Mouse (Mus musculus) urinary bladder, postnatal 4 days (tissue): ENCODE results near the gene Lactbl1.

Experiments used
- DNase-seq, 2 experiments: peaks; one replicate each; pipeline ENCODE4 v3.0.0; 2021 to 2022; ENCODE audit warnings: low spot score in 2 of 2

Lactbl1 gene

DNA sequence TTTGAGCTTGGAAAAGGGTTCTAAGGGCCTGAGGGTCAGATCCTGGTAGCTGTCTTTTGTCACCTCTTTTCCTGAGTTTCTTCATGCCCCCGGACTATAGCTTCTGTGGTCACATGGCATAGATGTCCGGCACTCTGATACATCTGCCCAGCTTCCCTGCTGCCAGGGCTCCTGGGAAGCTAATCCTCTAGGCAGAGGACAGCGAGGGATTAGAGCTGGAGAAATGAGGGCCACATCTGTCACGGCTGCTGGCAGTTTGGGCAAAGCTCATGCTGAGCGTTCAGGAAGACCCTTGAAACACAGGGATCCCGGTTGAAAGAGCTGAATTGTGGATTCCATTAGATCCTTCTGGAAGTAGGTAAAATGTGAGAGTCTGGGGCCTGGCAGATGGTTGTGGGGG lies at the start of gene Lactbl1:
Gene Lactbl1 (plus strand): TSS at position 234 of the 400 bp plus-strand sequence.
- no peak for DNase-seq

DNA sequence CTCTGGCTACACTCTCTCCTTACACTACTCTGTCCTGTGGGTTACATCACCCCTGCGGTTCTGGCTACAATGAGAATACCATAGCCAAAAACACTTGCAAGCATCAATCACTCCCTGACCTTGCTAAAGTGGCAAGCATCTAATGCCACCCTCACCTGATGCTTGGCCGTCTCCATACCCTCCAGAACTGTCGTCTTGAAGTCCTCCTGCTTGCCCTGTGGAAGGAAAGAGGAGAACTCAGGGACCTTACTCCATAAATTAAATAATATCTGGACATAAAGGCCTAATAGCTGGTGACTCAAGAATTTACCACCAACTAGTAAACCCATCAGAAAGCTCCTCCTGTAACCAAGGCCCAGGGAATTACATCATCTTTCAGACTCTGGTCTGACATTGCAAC lies 40.5 kb upstream of the Lactbl1 start:
- DNase-seq: no peak

DNA sequence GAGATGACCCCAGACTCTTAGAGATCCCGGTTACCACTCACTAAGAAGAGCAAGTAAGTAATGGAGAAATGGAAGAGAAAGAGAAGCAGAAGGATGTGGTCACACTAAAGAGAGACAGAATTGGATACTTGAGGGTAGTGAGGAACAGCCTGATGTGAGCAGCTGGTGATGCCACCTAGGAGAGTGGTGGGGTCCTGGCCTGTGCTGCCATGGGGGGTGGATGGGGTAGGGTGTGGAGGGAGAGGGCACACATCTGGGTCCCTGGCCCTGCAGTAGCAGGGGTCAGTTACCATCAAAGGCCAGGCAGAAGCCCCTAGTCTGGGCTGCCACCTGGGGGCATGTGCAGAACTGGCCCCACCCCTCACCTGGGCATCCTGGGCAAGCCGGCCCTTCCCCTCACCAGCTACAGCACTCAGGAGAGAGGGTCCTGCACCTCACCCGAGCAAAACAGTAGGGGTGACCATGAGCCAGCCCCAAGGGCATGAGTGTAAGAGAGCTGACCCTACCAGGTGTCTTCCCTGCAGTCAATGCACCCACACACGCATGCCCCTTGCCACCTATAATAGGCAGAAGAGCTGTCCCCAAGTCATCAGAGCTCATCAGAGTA lies 35.1 kb upstream of the Lactbl1 start:
- DNase-seq: no peak

DNA sequence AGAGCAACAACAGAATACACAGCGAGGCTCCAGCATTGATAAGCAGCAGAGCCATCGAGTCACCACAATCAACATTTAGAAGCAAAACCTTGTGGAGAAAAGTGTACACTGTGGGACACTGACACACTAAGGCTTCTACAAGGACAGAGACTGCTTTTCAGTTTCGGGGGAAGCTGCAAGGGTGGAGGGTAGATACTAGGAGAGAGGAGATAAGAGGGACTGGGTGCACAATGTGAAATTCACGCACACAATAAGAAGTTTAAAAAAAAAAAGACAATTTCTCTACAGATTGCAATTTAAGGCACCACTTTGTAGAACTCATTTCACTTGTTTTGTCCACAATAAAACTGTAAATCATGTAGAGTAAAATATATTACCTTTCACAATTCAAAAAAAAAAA lies 34.4 kb upstream of the Lactbl1 start:
- DNase-seq: no peak

DNA sequence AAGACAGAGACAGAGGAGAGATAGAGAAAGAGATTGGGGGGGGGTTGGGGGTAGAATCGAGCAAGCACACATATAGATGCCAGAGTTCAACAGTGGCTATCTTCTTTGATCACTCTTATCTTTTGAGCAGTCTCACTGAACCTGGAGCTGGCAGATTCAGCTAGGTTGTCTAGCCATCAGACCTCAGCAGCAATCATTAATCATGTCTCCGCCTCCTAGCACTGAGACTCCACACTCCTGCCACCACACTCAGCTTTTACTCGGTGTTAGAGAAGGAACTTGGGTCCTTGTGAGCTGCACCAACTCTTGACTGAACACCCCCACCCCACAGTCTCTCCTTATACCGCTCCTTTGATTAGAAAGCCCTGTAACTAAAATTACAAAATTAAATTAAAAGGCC lies 30.3 kb upstream of the Lactbl1 start:
- DNase-seq: no peak

DNA sequence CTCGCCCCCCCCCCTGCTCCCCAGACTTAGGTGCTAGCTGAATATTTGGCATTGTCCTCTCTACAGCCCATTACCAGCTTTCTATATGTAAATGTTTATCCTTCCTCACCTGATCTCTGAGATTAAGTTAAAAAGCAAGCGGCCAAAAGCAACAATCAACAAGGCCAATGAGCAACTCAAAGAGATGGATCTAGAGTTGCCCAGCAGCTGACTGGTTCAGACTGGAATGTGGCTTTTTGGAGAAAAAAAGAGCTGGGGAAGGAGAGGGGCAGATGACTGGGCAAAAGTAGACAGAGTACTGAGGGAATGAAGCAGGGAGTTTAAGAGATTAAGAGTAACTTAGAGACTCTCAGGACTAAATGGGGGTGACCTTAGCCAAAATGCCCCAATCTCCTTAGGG lies 28.4 kb upstream of the Lactbl1 start:
- DNase-seq: no peak

DNA sequence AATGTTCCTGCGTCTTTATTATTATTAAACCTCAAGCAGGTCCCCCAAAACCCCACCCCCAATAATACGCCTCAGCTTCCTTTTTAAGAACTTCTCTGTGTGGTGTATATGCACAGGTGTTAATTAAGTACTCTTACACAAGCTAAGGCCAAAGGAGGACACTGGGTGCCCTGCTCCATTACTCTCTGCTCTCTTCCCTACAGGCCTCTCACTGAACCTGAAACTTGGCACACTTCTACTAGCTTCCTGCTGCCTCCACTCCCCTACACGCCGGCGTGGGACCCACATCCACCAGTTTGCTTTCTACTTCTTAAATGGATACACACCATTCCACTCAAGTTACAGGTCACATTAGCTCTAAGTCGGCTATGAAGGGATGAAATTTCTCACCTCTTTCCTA lies 27.2 kb upstream of the Lactbl1 start:
- no peak for DNase-seq

DNA sequence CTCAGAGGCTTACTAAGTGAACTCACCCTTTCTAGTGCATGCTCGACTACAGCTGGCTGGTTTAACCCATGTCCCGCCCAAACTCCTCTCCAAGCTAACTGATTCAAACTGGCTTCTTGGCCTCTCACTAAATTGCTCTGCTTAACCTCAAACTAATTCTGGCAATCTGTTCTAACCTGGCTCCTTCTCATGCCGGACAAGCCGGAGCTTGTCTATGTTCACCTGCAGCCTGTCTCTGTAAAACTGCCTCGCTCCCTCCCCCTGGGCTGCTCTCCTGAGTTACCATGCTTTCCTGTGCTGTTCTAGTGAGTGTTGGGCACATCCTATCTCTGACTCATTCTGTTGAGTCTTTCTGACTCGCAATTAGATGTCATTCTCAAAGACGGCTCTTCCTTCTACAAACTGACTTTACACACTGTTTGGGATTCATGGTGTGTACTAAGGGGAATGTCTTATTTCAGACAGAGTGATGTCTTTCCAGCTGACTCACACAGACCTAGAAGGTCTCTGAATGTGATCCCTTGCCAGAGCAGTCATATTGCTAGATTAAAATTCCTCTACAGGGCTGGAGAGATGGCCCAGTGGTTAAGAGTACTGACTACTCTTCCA lies 24.0 kb upstream of the Lactbl1 start:
- DNase-seq: no peak

DNA sequence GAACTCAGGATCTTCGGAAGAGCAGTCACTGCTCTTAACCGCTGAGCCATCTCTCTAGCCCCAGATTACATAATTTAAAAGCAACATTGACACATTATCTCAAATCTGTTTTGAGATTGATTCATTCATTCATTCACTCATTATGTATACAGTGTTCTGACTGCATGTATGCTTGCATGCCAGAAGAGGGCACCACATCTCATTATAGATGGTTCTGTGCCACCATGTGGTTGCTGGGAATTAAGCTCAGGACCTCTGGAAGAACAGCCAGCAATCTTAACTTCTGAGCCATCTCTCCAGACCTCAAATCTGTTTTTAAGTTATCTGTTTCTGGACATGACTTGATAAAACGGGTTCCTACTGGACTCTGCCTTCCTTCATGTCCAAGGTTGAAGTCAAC lies 22.6 kb upstream of the Lactbl1 start:
- DNase-seq: no peak

DNA sequence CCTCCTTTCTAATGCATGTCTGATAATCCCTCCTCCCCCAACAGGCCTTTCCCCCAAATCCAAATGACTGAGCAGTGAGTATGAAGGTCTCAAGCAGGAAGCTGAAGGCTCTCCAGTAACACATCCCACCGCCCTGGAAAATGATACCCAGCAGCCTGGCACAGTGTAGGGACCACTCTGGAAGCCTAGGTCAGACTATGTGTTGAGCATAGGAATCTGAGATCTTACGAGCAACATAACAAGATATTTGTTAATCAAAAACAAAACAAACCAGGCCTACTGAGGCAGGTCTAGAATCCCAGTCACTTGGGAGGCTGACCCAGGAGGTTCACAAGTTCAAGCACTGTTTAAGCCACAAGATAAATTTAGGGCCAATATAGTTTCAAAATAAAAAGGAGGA lies 21.9 kb upstream of the Lactbl1 start:
- DNase-seq: no peak

DNA sequence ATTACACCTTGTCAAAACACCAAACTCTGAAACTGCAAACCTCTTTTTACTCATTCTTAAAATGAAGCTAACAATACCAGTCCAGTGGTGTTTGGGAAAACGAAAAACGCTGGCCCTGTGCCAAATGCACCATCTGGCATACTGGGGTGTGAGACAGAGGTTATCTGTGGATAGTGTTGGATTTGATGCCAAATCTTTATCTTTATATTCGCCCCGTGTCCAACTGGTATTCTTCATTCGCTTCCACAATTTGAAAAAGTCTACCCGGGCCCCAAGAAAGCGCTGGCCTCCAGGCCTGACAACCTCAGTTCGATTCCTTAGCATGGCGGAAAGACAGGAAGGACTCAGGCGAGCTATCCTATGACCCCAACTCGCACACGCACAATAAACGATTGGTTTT lies 20.9 kb upstream of the Lactbl1 start:
- peak; percentile 30 to 70 for DNase-seq

DNA sequence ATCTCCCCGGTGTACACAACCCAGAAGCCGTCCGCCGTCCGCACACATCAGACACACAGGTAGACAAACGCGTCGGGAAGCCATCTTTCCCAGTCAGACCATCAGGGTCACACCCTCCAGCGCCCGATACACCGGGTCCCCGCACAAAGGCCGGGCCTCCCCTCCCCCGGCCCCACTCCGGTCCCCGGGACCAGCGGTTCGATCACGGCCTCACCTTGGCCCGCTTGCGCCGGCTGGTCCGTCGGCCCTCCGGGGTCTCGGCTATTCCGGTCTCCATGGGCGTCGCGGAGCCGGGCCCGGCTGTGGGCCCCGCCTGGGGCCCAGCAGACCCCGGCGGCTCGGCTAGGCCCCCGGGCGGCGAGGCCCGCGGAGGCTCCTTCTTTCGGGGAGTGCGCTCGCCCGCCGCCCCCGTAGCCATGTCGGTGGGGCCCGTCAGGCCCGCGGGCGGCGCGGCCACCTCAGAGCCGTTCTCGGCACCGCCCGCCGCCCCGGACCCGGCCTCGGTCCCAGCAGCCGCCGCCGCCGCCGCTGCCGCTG lies 20.3 kb upstream of the Lactbl1 start:
- DNase-seq: no peak

DNA sequence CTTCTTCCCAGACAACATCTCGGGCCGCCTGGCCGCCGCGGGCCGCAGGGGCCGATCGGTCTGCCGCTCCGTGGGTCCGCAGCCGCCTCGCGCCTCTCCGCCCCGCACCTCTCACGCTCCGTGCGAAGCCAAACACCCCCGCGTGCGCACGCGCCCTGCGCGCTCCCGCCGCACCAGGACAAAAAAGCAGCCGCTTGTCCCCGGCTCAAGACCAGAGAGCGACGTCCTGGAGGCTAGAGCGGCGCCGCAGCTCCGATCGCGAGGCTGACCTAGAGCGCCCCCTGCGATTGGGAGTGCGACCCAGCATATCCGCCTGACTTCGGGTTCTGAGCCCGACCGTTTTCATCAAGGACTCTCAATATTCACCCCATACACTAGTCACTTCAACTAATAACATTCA lies 19.9 kb upstream of the Lactbl1 start, which contains the start of gene Kdm1a:
Gene Kdm1a (minus strand): TSS at position 156 of the 400 bp plus-strand sequence.
- DNase-seq: peak; percentile 91 to 95

DNA sequence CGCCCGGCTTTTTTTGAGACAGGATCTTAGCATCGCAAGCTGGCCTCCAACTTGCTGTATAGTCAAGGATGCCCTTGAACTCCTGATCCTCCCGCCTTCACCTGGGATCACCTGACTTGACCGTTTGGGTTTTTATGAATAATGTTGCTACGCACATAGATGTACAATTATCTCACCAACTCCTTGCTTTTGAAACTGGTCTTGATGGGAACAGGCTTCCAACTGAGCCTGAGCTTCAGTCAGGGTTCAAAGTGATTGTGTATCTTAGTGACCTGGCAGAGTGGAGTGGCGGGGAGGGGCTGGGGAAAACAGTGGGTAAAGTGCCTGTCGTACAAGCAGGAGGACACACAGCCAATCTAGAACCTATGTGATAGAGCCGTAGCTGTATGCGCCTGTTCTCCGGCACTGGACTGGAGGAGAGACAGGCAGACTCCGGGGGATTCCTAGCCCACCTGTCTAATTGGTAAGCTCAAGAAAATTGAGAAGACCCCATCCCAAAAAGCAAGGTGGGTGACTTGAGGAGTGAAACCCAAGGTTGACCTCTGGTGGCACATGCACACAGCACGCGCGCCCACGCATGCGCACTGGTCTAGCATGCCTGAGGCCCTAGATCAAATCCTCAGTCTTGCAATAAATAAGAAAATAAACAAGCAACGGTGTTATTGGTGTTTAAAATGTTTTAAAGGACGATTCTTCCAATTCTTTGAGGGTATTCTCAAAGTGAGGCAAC lies 16.5 kb upstream of the Lactbl1 start:
- DNase-seq: no peak

DNA sequence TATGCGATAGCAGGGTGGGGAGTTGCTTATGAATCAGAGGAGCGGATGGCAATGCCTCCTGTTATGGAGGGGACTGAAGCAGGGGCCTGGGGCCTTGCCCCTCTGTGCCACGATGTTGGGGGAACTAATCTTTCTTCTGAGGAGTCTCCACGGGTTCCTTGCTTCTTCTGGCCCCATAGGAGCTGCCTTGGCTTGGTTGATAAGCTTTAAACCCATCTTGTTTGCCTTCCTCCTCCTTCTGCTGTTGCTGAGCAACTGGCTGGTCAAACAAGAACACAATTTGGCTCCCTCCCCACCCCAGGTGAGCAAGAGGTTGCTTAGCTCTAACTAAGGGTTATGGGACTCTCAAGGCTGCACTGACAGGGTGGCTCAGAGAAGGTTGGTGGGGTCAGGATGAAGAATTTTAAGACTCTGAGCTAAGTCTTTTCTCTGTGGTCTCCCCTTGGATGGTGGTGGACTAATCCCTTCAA lies 12.0 kb upstream of the Lactbl1 start, which contains the start of gene Tex46:
Gene Tex46 (plus strand): TSS at position 51 of the 470 bp plus-strand sequence.
- DNase-seq: no peak

DNA sequence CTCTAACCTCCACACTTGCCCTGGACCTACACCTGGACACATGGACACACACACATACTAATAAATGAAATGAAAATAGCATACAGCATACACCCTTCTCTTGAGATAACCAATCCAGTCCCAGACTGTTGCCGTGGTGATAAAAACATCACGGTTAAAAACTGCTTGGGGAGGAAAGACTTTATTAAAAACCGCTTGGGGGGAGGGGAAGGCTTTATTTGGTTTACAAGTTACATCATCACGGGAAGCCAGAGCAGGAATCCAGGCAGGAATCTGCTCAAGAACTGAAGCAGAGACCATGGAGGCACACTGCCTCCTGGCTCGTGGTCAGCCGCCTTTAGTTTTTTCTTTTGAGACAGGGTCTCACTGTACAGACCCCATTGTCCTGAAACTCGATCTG lies 8.8 kb upstream of the Lactbl1 start:
- DNase-seq: no peak

DNA sequence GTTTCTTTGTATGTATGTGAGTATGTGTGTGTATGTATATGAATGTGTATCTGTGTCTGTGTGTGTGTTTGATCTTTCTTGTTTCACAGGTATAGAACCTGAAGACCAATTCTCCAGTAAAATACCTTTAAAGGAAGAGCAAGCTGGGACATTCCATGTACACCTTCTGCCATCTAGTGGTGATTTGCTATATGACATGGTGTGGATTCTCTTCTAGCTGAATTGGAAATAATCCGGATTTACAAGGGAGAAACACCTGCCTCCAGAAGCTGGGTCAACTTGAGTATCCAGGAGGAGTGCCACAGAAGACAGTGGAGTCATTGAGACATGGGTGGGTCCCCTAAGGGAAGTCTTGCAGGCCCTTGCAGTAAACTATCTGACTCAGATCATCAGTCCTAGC lies 1.1 kb upstream of the Lactbl1 start:
- DNase-seq: no peak

DNA sequence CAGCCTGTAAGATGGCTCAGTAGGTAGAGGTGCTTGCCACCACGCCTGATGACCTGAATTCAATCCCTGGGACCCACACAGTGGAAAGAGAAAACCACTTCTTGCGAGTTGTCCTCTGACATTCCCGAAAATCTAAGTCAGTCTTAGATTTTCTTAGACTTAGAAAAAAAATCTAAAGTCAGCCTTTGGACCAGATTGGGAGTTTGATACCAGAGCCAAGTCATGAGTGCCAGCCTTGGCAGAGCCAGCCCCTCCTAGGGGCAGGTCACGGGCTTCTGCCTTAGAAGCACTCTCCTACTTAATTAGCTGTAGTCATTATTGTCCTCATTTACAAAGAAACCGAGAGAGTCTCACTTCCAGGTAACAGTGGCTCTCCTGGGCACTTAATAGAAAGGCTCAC lies 465 bp upstream of the Lactbl1 start:
- no peak for DNase-seq

DNA sequence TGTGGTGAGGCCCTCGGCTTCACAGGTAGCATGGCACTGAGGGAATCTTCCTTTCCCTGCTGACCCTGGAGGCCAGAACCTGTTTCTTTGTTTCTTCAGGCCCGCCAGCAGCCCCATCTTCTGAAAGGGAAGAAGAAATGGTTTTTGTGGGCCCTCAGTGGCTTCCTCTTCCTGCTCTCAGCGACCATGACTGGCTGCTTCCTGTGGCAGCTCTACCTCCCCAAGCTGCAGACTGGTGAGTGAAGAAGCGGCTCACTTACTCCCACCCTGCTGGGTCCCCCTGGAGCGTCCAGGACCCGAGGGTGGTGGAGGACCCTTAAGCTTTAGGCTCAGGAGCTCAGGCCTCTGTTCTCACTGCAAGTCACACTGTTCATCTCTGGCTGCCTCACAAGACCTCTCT lies 4.2 kb downstream of the Lactbl1 start:
- no peak for DNase-seq

DNA sequence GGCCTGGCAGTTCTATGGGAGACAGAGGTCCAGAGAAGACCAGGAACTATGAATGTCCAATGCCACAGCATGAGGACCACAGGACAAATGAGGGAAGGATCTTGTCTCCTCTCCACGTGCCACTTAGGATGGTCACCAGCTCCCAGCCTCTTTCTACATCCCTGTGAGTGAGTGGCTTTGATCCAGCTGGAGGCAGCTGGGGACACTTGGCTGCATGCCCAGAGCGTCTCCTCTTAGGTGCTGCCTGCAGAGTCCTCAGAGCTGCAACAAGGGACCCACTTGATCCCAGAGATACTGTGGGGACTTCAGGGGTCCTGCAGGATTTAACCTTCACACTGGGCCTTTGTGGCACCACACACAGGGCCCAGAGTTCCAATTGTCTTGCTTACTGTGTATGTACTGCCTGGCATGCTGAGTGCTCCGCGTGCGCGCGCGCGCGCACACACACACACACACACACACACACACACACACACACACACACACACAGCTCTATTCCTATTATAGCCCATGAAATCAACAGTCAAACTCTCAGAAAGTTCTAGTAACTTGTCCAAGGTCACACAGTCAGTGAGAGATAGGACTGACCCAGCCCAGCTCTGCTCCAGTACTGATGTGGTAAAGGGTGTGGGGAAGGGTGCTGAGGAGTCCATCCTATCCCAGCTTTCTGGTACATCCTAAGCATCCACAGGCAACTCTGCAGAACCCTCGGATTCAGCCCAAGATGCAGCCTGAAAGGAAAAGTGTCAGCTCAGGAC lies 9.0 kb downstream of the Lactbl1 start:
- DNase-seq: no peak

DNA sequence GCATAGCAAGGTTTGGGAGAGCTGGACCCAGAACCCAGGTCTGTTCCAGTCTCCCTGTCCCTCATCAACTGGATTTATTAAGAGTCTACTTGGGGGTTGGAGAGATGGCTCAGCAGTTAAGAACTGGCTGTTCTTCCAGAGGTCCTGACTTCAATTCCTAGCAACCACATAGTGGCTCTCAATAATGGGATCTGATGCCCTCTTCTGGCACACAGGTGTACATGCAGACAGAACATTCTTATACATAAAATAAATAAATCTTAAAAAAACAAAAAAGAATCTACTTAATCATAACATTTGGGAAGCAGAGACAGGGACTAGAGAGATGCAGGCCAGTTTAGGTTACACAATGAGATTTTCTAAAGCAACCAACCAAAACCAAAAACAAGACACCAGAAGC lies 13.6 kb downstream of the Lactbl1 start:
- DNase-seq: no peak

DNA sequence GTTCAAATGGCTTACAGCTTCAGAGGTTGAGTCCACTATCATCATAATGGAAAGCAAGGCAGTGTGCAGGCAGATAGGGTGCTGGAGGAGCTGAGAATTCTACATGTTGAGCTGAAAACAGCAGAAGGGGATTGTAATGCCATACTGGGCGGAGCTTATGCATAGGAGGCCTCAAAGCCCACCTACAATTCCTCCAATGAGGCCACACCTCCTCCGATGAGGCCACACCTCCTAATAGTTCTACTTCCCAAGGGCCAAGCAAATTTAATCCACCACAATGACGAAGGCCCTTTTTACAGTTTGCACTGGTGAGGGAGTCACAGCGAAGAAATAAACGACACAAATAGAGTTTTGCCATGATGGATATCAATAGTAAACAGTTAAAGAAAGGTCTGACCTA lies 14.1 kb downstream of the Lactbl1 start:
- DNase-seq: no peak
